Mouse (Mus musculus): Measurements from ENCODE around the gene Rrp1b. TPM values are rescaled to one million over a fixed set of nuclear protein-coding genes. Genes with fewer than 3 reads are reported as not detected.
A peak's percentile ranks its signal among the peaks of the same experiment; 100 is the strongest.
"Not testable (repeated sequence)": the region's sequence is repeated elsewhere in the genome, so short reads cannot be mapped to it uniquely, and the experiment has no call there.

Gene Rrp1b
- polyA plus RNA-seq, 1 experiment from 2014 or later = 13.3 TPM

- Histone ChIP-seq H3K9me3 (replicated peaks; ENCODE audit: control insufficient read depth, low read length) (no peaks in the 10 kb centered on the region), H3K27me3 (ENCODE audit: control insufficient read depth, insufficient read depth, low read depth, low read length) (no peaks in the 10 kb centered on the region), H3K36me3 (ENCODE audit: control insufficient read depth, insufficient read depth) (no peaks in the 10 kb centered on the region), H3K4me2 (ENCODE audit: low read depth, low read length) (no peak overlapping the region), H3K9ac (ENCODE audit: low read depth, low read length) (no peak overlapping the region), H3K4me3 (ENCODE audit: low read depth, low read length) (no peak overlapping the region), H3K4me1 (ENCODE audit: control insufficient read depth, low read depth, low read length) (peaks cover 24% of the 10 kb centered on the region), H3K27ac (ENCODE audit: low read length) (no peak overlapping the region)
- ATAC-seq (ENCODE audit: low read depth) = no peak
- 89% methylated on average over 2 of the region's 2 CpGs for WGBS (ENCODE audit: insufficient replicate concordance)
Observed at GRCm38 (mm10) chr17:32087069-32087468, 51.2 kb downstream of the Rrp1b start.

- Histone ChIP-seq H3K4me3 (ENCODE audit: low read depth, low read length) (peak overlapping the region; percentile 54), H3K4me1 (ENCODE audit: control insufficient read depth, low read depth, low read length) (peaks cover 42% of the 10 kb centered on the region), H3K36me3 (ENCODE audit: control insufficient read depth, insufficient read depth) (no peaks in the 10 kb centered on the region), H3K27me3 (ENCODE audit: control insufficient read depth, insufficient read depth, low read depth, low read length) (no peaks in the 10 kb centered on the region), H3K9me3 (replicated peaks; ENCODE audit: control insufficient read depth, low read length) (peaks cover 3% of the 10 kb centered on the region), H3K27ac (ENCODE audit: low read length) (peak overlapping the region; percentile 97), H3K4me2 (ENCODE audit: low read depth, low read length) (peak overlapping the region; percentile 80), H3K9ac (ENCODE audit: low read depth, low read length) (peak overlapping the region; percentile 63)
- 7% methylated on average over 1 of the region's 1 CpGs for WGBS (ENCODE audit: insufficient replicate concordance)
- ATAC-seq (ENCODE audit: low read depth) = no peak
Observed at GRCm38 (mm10) chr17:32091032-32091363, 55.1 kb downstream of the Rrp1b start.

DNA sequence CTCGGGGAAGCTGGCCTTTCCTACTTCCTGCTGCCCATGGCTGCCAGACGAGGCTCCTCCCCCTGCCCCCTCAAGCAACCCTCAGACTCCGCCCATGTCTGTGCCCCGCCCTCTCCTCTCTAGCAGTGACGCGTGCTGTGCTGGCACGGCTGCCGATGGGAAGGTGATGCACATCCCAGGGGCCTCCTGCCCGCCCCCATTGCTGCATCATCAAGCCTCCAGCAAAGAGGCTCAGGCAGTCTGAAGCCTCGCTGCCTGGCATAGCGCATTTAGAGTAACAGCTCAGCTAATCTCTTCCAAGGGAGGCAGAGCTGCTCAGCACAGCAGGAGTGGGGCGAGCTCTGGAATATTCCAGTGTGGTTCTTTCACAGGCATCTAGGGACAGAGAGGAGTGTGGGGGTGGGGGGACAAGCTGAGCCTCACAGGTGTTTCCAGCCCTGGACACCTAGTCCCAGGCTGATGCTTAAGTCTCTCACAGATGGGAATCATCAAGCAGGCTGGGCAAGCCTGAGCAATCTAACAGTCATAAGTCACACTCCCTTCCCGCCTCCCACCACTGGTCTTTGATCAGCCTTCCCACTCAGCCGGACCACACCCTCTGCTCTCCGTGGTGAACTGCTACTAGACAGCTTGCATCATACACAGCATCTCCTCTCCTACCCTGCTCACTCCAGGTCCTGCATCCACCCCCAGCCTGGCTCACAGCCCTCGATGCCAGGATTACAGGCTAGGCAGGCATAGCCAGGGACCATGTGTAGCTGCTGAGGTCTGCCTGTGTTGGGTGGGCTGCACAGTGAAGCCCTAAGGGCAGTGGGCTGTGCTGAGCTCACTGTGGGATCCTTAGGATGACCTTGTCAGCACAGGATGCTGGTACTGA is 55.7 kb downstream of the Rrp1b start:
- H3K9ac ChIP-seq (ENCODE audit: low read depth, low read length) = peak overlapping the region; percentile 70
- peaks cover 42% of the 10 kb centered on the region for H3K4me1 ChIP-seq (ENCODE audit: control insufficient read depth, low read depth, low read length)
- H3K9me3 ChIP-seq (replicated peaks; ENCODE audit: control insufficient read depth, low read length); H3K27me3 ChIP-seq (ENCODE audit: control insufficient read depth, insufficient read depth, low read depth, low read length); H3K36me3 ChIP-seq (ENCODE audit: control insufficient read depth, insufficient read depth): not testable (repeated sequence)
- WGBS (ENCODE audit: insufficient replicate concordance) = 6% methylated on average over 13 of the region's 16 CpGs
- peak; percentile 95 for ATAC-seq (ENCODE audit: low read depth)
- peak overlapping the region; percentile 54 for H3K4me3 ChIP-seq (ENCODE audit: low read depth, low read length)
- H3K27ac ChIP-seq (ENCODE audit: low read length) = peak overlapping the region; percentile 97
- H3K4me2 ChIP-seq (ENCODE audit: low read depth, low read length) = peak overlapping the region; percentile 80

DNA sequence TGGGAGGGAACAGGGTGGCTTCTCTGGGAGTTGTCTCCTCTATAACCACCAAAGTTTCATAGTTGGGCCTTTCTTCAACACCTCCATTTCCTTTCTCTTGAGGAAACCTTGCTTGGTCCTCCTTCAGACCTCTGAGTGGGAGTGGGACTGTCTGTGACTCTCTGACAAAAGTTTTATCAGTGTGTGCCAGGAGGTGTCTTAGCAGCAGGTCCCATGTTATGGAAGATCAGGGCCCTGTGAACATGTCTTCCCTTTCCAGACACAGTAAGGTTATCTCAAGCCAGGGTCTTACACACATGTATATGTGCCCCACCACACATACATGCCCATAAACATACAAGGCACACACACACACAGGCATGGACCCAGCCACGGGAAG is 56.3 kb downstream of the Rrp1b start:
- Histone ChIP-seq H3K27ac (ENCODE audit: low read length) (peak overlapping the region; percentile 97), H3K27me3 (ENCODE audit: control insufficient read depth, insufficient read depth, low read depth, low read length) (no peaks in the 10 kb centered on the region), H3K4me3 (ENCODE audit: low read depth, low read length) (peak overlapping the region; percentile 54), H3K4me1 (ENCODE audit: control insufficient read depth, low read depth, low read length) (peaks cover 37% of the 10 kb centered on the region), H3K9ac (ENCODE audit: low read depth, low read length) (peak overlapping the region; percentile 70), H3K9me3 (replicated peaks; ENCODE audit: control insufficient read depth, low read length) (peaks cover 3% of the 10 kb centered on the region), H3K36me3 (ENCODE audit: control insufficient read depth, insufficient read depth) (no peaks in the 10 kb centered on the region), H3K4me2 (ENCODE audit: low read depth, low read length) (peak overlapping the region; percentile 80)
- WGBS (ENCODE audit: insufficient replicate concordance) = 45% methylated on average over 1 of the region's 1 CpGs
- ATAC-seq (ENCODE audit: low read depth) = peak; percentile 79

DNA sequence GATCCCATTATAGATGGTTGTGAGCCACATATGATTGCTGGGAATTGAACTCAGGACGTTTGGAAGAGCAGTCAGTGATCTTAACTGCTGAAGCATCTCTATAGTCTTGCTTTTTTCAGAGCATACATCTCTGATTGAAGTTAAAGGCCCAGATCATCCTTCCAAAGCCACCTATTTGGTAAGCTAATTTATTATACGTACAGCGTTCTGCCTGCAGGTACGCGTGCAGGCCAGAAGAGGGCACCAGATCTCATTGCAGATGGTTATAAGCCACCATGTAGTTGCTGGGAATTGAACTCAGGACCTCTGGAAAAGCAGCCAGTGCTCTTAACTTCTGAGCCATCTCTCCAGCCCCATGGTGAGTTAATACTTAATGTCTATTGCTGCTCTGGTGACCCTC is 57.0 kb downstream of the Rrp1b start:
- ATAC-seq (ENCODE audit: low read depth) = no peak
- no peak overlapping the region for H3K4me3 ChIP-seq (ENCODE audit: low read depth, low read length)
- no peaks in the 10 kb centered on the region for H3K36me3 ChIP-seq (ENCODE audit: control insufficient read depth, insufficient read depth)
- peaks cover 38% of the 10 kb centered on the region for H3K4me1 ChIP-seq (ENCODE audit: control insufficient read depth, low read depth, low read length)
- WGBS (ENCODE audit: insufficient replicate concordance) = 74% methylated on average over 5 of the region's 5 CpGs
- no peaks in the 10 kb centered on the region for H3K27me3 ChIP-seq (ENCODE audit: control insufficient read depth, insufficient read depth, low read depth, low read length)
- no peak overlapping the region for H3K4me2 ChIP-seq (ENCODE audit: low read depth, low read length)
- H3K27ac ChIP-seq (ENCODE audit: low read length) = peak overlapping the region; percentile 97
- H3K9ac ChIP-seq (ENCODE audit: low read depth, low read length) = no peak overlapping the region
- H3K9me3 ChIP-seq (replicated peaks; ENCODE audit: control insufficient read depth, low read length) = peaks cover 3% of the 10 kb centered on the region

DNA sequence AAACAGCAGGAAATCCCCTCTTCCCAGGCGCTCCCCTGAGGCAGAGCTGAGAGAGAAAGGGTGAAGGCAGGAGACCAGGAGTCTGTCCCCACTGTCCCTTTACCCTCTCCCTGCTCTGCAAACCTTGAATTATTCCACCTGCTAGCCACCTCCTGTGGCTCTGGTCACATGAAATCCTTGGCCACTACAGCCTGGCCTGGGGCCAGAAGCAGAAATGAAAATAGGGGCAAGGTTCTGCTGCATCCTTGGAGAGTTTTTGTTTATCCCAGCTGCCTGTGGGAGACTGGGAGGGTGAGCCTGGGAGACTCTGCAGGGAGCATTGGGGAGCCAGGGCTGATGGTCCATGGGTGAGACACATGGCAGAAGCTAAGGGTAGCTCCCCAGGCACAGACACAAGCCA is 61.8 kb downstream of the Rrp1b start:
- Histone ChIP-seq H3K9ac (ENCODE audit: low read depth, low read length) (no peak overlapping the region; the same call in 1 of the 2 replicates), H3K4me2 (ENCODE audit: low read depth, low read length) (no peak overlapping the region), H3K27ac (ENCODE audit: low read length) (0 out of 2 replicates have a peak overlapping the region, but pooled peaks have one; percentile 19), H3K9me3 (replicated peaks; ENCODE audit: control insufficient read depth, low read length) (peaks cover 3% of the 10 kb centered on the region), H3K4me1 (ENCODE audit: control insufficient read depth, low read depth, low read length) (peaks cover 34% of the 10 kb centered on the region), H3K27me3 (ENCODE audit: control insufficient read depth, insufficient read depth, low read depth, low read length) (no peaks in the 10 kb centered on the region), H3K4me3 (ENCODE audit: low read depth, low read length) (no peak overlapping the region), H3K36me3 (ENCODE audit: control insufficient read depth, insufficient read depth) (no peaks in the 10 kb centered on the region)
- ATAC-seq (ENCODE audit: low read depth) = no peak
- 71% methylated on average over 1 of the region's 1 CpGs for WGBS (ENCODE audit: insufficient replicate concordance)

DNA sequence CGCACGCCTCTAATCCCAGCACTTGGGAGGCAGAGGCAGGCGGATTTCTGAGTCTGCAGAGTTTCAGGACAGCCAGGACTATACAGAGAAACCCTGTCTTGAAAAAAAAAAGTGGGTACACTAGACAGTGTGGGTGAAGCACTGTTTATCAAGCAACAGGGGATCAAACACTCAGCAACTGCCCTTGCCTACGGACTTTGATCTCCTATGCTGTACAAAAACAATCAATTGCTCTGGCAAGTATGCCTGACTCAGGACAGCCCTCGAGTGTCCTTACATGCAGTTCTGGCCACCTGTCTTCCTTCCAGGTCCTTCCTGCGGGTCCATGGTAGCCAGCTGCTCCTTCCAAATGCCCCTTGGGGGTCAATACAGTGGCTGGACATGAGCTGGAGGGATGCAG is 63.0 kb downstream of the Rrp1b start:
- H3K9me3 ChIP-seq (replicated peaks; ENCODE audit: control insufficient read depth, low read length) = not testable (repeated sequence)
- peak; percentile 35 for ATAC-seq (ENCODE audit: low read depth)

GRCm38 (mm10) chr17:32099574-32099942 is 63.7 kb downstream of the Rrp1b start:
- no peaks in the 10 kb centered on the region for H3K27me3 ChIP-seq (ENCODE audit: control insufficient read depth, insufficient read depth, low read depth, low read length)
- 32% methylated on average over 8 of the region's 8 CpGs for WGBS (ENCODE audit: insufficient replicate concordance)
- peaks cover 23% of the 10 kb centered on the region for H3K4me1 ChIP-seq (ENCODE audit: control insufficient read depth, low read depth, low read length)
- peak overlapping the region; percentile 66 for H3K4me3 ChIP-seq (ENCODE audit: low read depth, low read length)
- ATAC-seq (ENCODE audit: low read depth) = no peak; the same call in 1 of the 2 replicates
- peak overlapping the region; percentile 79 for H3K27ac ChIP-seq (ENCODE audit: low read length)
- no peaks in the 10 kb centered on the region for H3K9me3 ChIP-seq (replicated peaks; ENCODE audit: control insufficient read depth, low read length)
- peak overlapping the region; percentile 98 for H3K4me2 ChIP-seq (ENCODE audit: low read depth, low read length)
- H3K36me3 ChIP-seq (ENCODE audit: control insufficient read depth, insufficient read depth) = no peaks in the 10 kb centered on the region
- peak overlapping the region; percentile 72 for H3K9ac ChIP-seq (ENCODE audit: low read depth, low read length)

More for the DNA sequence above, 63.0 kb downstream of the Rrp1b start:
- peaks cover 23% of the 10 kb centered on the region for H3K4me1 ChIP-seq (ENCODE audit: control insufficient read depth, low read depth, low read length)
- H3K4me2 ChIP-seq (ENCODE audit: low read depth, low read length); H3K36me3 ChIP-seq (ENCODE audit: control insufficient read depth, insufficient read depth); H3K9ac ChIP-seq (ENCODE audit: low read depth, low read length); H3K27me3 ChIP-seq (ENCODE audit: control insufficient read depth, insufficient read depth, low read depth, low read length); H3K4me3 ChIP-seq (ENCODE audit: low read depth, low read length): not testable (repeated sequence)
- H3K27ac ChIP-seq (ENCODE audit: low read length) = peak overlapping the region; percentile 1; the same call in 1 of the 2 replicates
- WGBS (ENCODE audit: insufficient replicate concordance) = 66% methylated on average over 5 of the region's 6 CpGs

DNA sequence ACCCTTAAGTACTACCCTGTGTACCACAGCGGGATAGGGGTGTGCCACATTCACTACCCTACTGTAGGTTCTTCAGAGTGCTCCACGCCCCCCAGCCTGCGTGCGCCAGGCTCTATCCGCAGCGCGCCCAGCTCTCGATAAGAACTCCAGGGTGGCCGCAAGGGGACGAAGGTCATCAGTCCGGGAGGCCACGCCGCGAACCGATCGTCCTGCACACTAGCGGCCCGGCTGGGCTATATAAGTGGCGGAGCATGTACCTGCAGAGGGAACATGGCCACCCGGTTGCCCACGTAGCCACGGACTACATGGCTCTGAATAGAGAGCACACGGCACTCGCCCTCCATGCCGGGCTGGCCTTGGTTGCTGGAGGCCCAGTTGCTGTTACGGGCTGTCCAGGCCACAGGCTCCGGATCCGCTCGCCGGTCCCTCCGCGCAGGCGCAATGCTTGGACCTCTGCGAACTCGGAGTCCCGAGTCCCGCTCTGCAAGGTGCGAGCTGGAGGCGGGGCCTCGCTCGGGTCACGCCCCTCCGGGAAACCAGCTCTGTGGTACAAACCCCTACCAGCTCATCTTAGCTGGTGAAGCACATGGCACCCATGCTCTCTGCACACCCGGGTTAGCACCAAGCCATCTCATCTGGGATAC is 64.2 kb downstream of the Rrp1b start:
- peak; percentile 90 for ATAC-seq (ENCODE audit: low read depth)
- H3K4me1 ChIP-seq (ENCODE audit: control insufficient read depth, low read depth, low read length) = peaks cover 23% of the 10 kb centered on the region
- peak overlapping the region; percentile 98 for H3K4me2 ChIP-seq (ENCODE audit: low read depth, low read length)
- H3K9me3 ChIP-seq (replicated peaks; ENCODE audit: control insufficient read depth, low read length) = no peaks in the 10 kb centered on the region
- peak overlapping the region; percentile 72 for H3K9ac ChIP-seq (ENCODE audit: low read depth, low read length)
- peak overlapping the region; percentile 79 for H3K27ac ChIP-seq (ENCODE audit: low read length)
- H3K36me3 ChIP-seq (ENCODE audit: control insufficient read depth, insufficient read depth) = no peaks in the 10 kb centered on the region
- no peaks in the 10 kb centered on the region for H3K27me3 ChIP-seq (ENCODE audit: control insufficient read depth, insufficient read depth, low read depth, low read length)
- 2% methylated on average over 44 of the region's 44 CpGs for WGBS (ENCODE audit: insufficient replicate concordance)
- H3K4me3 ChIP-seq (ENCODE audit: low read depth, low read length) = peak overlapping the region; percentile 66
